Mouse (Mus musculus): Measurements from ENCODE around the gene Slc12a9.
"Not testable (repeated sequence)": the region's sequence is repeated elsewhere in the genome, so short reads cannot be mapped to it uniquely, and the experiment has no call there.

The Slc12a9 gene

GRCm38 (mm10) chr5:137287953-137288743, 45.2 kb downstream of the Slc12a9 start:
- no peak for DNase-seq (ENCODE audit: extremely low read depth, low read depth)

- no peak for DNase-seq (ENCODE audit: extremely low read depth, low read depth)
Measured at GRCm38 (mm10) chr5:137287032-137287952, 46.1 kb downstream of the Slc12a9 start, which contains the start of gene Ache. Ache (plus strand) TSS chr5:137287519.

GRCm38 (mm10) chr5:137286655-137287031, 46.8 kb downstream of the Slc12a9 start:
- DNase-seq (ENCODE audit: extremely low read depth, low read depth) = peak; percentile 90

DNA sequence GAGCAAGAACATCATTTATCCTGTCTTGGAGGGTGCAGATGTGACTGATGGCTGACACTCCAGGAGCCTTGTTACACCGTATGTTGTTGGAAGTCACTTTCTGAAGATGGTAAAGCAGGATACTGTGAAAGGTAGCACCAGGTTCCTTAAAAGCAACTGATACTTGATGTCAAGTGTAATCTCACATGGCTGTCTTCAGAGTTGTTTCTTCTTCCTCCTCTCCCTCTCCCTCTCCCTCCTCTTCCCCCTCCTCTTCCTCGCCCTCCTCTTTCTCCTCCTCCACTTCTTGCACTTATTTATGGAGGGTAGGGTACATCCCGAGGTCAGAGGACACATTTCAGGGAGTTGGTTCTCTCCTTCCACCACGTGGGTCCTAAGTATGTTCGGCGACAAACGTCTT, 47.4 kb downstream of the Slc12a9 start:
- DNase-seq (ENCODE audit: extremely low read depth, low read depth) = no peak

- no peak for DNase-seq (ENCODE audit: extremely low read depth, low read depth)
Measured at GRCm38 (mm10) chr5:137285045-137285444, 48.4 kb downstream of the Slc12a9 start.

DNA sequence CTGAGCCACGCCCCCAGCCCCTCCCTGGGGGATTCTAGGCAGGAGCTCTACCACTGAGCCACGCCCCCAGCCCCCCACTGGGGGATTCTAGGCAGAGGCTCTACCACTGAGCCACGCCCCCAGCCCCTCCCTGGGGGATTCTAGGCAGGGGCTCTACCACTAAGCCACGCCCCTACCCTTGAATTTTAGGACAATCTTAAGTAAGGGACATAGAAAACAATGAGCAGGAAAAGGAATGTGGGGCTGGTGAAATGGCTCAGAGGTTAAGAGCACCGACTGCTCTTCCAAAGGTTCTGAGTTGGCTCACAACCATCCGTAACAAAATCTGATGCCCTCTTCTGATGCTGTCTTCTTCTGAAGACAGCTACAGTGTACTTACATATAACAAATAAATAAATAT, 49.0 kb downstream of the Slc12a9 start:
- DNase-seq (ENCODE audit: extremely low read depth, low read depth) = not testable (repeated sequence)

DNA sequence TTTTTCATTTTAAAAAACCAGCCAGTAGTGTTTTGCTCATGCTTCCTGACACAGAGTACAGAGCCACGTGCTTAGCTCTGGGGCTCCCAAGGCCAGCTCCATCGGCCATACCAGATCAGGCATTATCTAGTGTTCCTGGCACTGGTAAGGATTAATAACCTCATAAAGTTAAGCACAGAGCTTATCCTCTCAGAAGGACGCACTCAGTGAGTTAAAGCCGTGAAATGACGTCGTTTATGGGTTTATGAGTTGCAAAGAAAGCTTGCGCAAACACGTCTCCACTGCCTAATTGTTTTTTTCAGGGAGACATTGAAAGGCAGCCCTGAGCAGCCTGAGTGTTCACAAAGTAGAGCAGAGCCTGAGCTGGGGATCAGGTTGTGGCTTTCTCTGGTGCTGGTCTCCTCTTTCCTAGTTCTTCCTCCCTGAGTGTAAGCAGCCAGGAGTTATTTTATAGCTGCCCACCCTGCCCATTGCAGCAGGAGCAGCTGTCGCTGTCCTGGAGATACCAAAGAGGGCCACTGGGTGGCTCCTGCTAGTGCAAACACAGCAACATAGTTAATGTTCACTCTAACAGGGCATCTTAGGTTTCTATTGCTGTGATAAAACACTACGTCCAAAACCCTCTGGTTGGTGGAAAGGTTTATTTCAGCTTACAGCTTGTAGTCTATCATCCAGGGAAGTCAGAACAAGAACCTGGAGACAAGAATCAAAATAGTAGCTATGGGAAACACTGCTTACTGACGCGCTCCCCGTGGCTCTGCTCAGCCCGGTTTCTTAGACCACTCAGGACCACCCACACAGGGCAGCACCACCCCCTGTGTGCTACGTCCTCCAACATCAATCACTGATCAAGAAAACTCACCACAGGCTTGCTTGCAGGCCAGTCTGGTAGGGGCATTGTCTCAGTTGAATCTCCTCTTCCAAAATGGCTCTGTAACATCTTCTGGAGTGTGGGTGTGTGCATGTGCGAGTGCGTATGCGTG, 55.7 kb downstream of the Slc12a9 start:
- no peak for DNase-seq (ENCODE audit: extremely low read depth, low read depth)

- no peak for DNase-seq (ENCODE audit: extremely low read depth, low read depth)
Measured at GRCm38 (mm10) chr5:137268131-137268910, 65.1 kb downstream of the Slc12a9 start.

- no peak for DNase-seq (ENCODE audit: extremely low read depth, low read depth)
Measured at GRCm38 (mm10) chr5:137264787-137265186, 68.6 kb downstream of the Slc12a9 start.

Measured in MEL-GATA-1-ER (cell line).